Mouse (Mus musculus) lung, adult 2 months (tissue): ENCODE data around the gene Specc1l.

Source experiments
- CTCF ChIP-seq: fragments of 200-500 bp; IDR thresholded peaks from 2 replicates; pipeline ENCODE4 v1.5.1; 2011; ENCODE audit warnings: mild to moderate bottlenecking, low read length, control low read depth; ENCODE audit not compliant: insufficient read depth
- POLR2A ChIP-seq: fragments of 200-500 bp; IDR thresholded peaks from 2 replicates; pipeline ENCODE4 v1.6.1; 2011; ENCODE audit warnings: low read depth, mild to moderate bottlenecking, control low read depth, low read length, borderline replicate concordance; ENCODE audit errors: extremely low read depth

- TF ChIP-seq CTCF, result no peak
- TF ChIP-seq POLR2A, result no peak
Measured at GRCm38 (mm10) chr10:75326553-75326952, 114.7 kb downstream of the Specc1l start.
